Mouse (Mus musculus) kidney, embryonic 14.5 days (tissue): ENCODE measurements around the gene Syne1. TPM values are rescaled to one million over a fixed set of nuclear protein-coding genes. Genes with fewer than 3 reads are reported as not detected.
A peak's percentile ranks its signal among the peaks of the same experiment; 100 is the strongest.

Source experiments
- ATAC-seq: fragments of 200-750 bp; cut with Nextera tagmentation; 2 replicates; pipeline ENCODE4 v1.8.0; 2017; ENCODE audit warnings: moderate number of reproducible peaks, mild to moderate bottlenecking, moderate TSS enrichment, moderate library complexity; ENCODE audit not compliant: low FRiP score, low TSS enrichment
- H3K27ac ChIP-seq: fragments of 300-500 bp; sonication (generic); 2 replicates; pipeline ENCODE4 v1.5.1; 2014; ENCODE audit warnings: low read depth, mild to moderate bottlenecking, low read length, moderate library complexity, mixed read lengths
- H3K27me3 ChIP-seq: fragments of 300-500 bp; sonication (generic); 2 replicates; pipeline ENCODE4 v1.6.1; 2014; ENCODE audit warnings: mild to moderate bottlenecking, low read length; ENCODE audit not compliant: control insufficient read depth, insufficient read depth
- H3K36me3 ChIP-seq: fragments of 300-500 bp; sonication (generic); 2 replicates; pipeline ENCODE4 v1.6.1; 2014; ENCODE audit warnings: low read length, mixed read lengths; ENCODE audit not compliant: control insufficient read depth, insufficient read depth
- H3K4me1 ChIP-seq: fragments of 300-500 bp; sonication (generic); 2 replicates; pipeline ENCODE4 v1.6.1; 2014; ENCODE audit warnings: low read length, mixed read lengths; ENCODE audit not compliant: control insufficient read depth, insufficient read depth
- H3K4me2 ChIP-seq: fragments of 300-500 bp; sonication (generic); replicated peaks from 2 replicates; pipeline ENCODE4 v1.6.1; 2014; ENCODE audit warnings: low read depth, mild to moderate bottlenecking, low read length
- H3K4me3 ChIP-seq: fragments of 300-500 bp; sonication (generic); 2 replicates; pipeline ENCODE4 v1.5.1; 2014; ENCODE audit warnings: mild to moderate bottlenecking, low read length
- H3K9ac ChIP-seq: fragments of 300-500 bp; sonication (generic); 2 replicates; pipeline ENCODE4 v1.6.1; 2014; ENCODE audit warnings: low read depth, mild to moderate bottlenecking, low read length, moderate library complexity
- H3K9me3 ChIP-seq: fragments of 300-500 bp; sonication (generic); 2 replicates; pipeline ENCODE4 v1.6.1; 2016; ENCODE audit warnings: low read length; ENCODE audit not compliant: control insufficient read depth
- WGBS: fragments of 180-500 bp; shearing (Covaris S2); extraction: QIAGEN DNeasy Blood & Tissue Kit; methylation state at CpG from one replicate; pipeline ENCODE4 v1.1.7; 2014; 5-methylcytosine and 5-hydroxymethylcytosine counted together
- polyA plus RNA-seq: library from polyadenylated mRNA; unstranded; fragments of >200 nt; fragmentation: Nextera tagmentation; extraction: Ambion mirVana; gene quantifications from 2 replicates; pipeline ENCODE4 v1.2.1, GENCODE M21; 2014

The Syne1 gene
- polyA plus RNA-seq, 1 experiment from 2014 or later: 5.8 TPM

DNA sequence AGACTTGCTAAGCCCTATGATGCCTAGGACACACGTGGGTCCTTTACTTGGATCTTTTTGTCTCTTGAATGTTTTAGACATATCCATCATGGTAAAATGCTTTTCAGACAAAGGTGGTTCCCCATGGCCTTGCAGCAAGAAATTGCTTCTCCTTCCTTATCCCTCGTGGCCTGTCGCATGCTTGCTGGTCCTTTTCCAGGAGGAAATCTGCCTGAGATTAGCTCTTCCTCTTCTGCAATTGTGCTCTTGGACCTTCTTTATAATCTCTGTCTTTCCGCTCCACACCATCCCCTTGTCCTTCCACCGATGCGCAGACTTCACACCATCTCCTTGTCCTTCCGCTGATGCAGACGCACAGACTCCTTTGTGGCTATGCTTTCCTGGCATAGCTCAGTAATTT, 18.8 kb upstream of the Syne1 start:
- Histone ChIP-seq H3K27ac (no peak overlapping the region), H3K4me1 (no peaks in the 10 kb centered on the region), H3K27me3 (no peaks in the 10 kb centered on the region), H3K9me3 (no peaks in the 10 kb centered on the region), H3K9ac (no peak overlapping the region), H3K4me2 (no peak overlapping the region), H3K4me3 (no peak overlapping the region), H3K36me3 (no peaks in the 10 kb centered on the region)
- ATAC-seq: no peak
- 81% methylated on average over 8 of the region's 8 CpGs for WGBS

GRCm38 (mm10) chr10:5568991-5569390, 17.7 kb upstream of the Syne1 start:
- H3K4me1 ChIP-seq: no peaks in the 10 kb centered on the region
- no peak overlapping the region for H3K4me2 ChIP-seq
- no peaks in the 10 kb centered on the region for H3K36me3 ChIP-seq
- H3K4me3 ChIP-seq: no peak overlapping the region
- H3K27ac ChIP-seq: no peak overlapping the region
- H3K9ac ChIP-seq: no peak overlapping the region
- ATAC-seq: no peak
- H3K9me3 ChIP-seq: no peaks in the 10 kb centered on the region
- no peaks in the 10 kb centered on the region for H3K27me3 ChIP-seq
- WGBS: 90% methylated on average over 4 of the region's 4 CpGs

DNA sequence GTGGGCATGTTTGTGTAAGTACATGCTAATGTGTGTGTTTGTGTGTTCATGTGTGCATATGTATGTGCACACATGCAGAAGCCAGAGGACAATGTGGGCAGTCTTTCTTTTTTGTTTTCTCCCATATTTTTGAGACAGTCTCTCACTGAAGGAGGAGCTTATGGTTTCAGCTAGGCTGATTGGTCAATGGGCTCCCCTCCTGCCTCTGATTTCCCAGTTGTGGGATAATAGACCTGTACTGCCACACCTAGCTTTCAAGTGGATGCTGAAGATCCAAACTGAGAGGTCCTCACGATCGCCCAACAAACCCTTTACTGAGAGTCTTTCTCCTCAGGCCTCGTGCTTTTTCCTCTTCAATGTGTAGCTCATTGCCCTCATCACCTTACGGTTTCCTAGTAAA, 10.4 kb upstream of the Syne1 start:
- Histone ChIP-seq H3K9ac (no peak overlapping the region), H3K27ac (no peak overlapping the region), H3K27me3 (no peaks in the 10 kb centered on the region), H3K9me3 (no peaks in the 10 kb centered on the region), H3K4me2 (no peak overlapping the region), H3K4me3 (no peak overlapping the region), H3K4me1 (no peaks in the 10 kb centered on the region), H3K36me3 (no peaks in the 10 kb centered on the region)
- ATAC-seq: no peak
- WGBS: 85% methylated on average over 4 of the region's 4 CpGs

DNA sequence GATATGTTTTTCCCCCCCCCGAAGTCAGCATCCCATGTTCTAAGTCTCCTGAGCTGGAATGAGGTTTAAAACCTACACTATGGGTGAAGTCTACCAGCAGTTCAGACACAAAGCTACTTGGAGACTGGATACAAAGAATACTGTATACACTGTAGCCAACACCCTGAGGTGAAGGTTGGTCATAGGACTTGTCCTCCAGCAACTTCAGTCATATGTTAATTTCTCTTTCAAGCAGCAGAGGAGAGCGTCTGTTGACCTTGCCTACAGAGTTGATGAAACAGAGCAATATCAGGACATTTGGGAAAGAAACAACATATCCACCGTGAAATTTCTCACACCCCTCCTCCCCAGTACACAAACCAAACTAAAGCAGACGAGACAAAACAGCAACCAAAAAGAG, 9.2 kb upstream of the Syne1 start:
- H3K27ac ChIP-seq: no peak overlapping the region
- no peak overlapping the region for H3K4me3 ChIP-seq
- no peak overlapping the region for H3K4me2 ChIP-seq
- H3K9ac ChIP-seq: no peak overlapping the region
- 80% methylated on average over 4 of the region's 4 CpGs for WGBS
- no peaks in the 10 kb centered on the region for H3K27me3 ChIP-seq
- no peaks in the 10 kb centered on the region for H3K36me3 ChIP-seq
- no peaks in the 10 kb centered on the region for H3K4me1 ChIP-seq
- H3K9me3 ChIP-seq: no peaks in the 10 kb centered on the region
- ATAC-seq: no peak

DNA sequence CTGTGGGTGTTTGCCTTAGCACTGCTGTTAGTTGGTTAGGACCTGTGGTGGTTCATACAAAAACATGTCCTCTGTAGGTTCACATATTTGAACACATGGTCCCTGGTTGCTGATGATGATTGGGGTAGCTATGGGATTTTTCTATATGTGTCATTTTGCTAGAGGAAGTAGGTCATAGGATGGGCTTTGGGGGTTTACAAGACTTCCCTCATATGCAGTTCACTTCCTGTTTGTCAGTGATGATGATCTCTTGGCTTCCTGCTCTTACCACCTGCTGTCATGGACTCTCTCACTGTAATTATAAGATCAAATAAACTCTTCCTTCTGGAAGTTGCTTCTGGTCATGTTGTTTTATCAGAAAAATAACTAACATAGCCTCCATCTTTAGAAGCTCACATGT, 7.5 kb upstream of the Syne1 start:
- no peaks in the 10 kb centered on the region for H3K9me3 ChIP-seq
- H3K27me3 ChIP-seq: no peaks in the 10 kb centered on the region
- no peaks in the 10 kb centered on the region for H3K4me1 ChIP-seq
- H3K36me3 ChIP-seq: no peaks in the 10 kb centered on the region
- no peak overlapping the region for H3K27ac ChIP-seq
- no peak overlapping the region for H3K9ac ChIP-seq
- no peak for ATAC-seq
- no peak overlapping the region for H3K4me3 ChIP-seq
- no peak overlapping the region for H3K4me2 ChIP-seq

DNA sequence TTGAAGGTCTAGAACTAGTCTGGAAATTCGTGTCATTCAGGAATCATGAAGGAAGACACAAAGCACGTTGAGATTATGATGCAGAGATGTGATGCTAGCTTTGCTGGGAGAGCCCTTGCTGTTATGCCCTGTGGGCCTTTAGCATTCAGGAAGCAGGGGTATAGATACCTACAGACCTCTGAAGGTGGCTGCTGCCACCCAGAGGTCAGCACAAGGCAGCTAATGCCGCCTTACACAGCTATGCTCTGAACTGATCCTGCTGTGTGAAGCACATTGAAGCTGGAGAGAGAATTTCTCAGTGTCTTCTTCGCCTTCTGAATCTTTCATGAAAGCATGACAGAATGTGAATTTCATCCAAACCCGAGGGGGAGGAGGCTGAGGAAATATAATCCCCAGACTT, 3.7 kb upstream of the Syne1 start:
- 22% methylated on average over 5 of the region's 5 CpGs for whole genome bisulfite sequencing
- H3K27me3 ChIP-seq: peaks cover 3% of the 10 kb centered on the region; the same call in 1 of the 2 replicates
- H3K4me2 ChIP-seq: no peak overlapping the region
- peaks cover 7% of the 10 kb centered on the region; the same call in 1 of the 2 replicates for H3K4me1 ChIP-seq
- H3K4me3 ChIP-seq: no peak overlapping the region
- H3K9me3 ChIP-seq: no peaks in the 10 kb centered on the region
- H3K9ac ChIP-seq: no peak overlapping the region
- ATAC-seq: no peak
- no peak overlapping the region for H3K27ac ChIP-seq
- H3K36me3 ChIP-seq: no peaks in the 10 kb centered on the region

DNA sequence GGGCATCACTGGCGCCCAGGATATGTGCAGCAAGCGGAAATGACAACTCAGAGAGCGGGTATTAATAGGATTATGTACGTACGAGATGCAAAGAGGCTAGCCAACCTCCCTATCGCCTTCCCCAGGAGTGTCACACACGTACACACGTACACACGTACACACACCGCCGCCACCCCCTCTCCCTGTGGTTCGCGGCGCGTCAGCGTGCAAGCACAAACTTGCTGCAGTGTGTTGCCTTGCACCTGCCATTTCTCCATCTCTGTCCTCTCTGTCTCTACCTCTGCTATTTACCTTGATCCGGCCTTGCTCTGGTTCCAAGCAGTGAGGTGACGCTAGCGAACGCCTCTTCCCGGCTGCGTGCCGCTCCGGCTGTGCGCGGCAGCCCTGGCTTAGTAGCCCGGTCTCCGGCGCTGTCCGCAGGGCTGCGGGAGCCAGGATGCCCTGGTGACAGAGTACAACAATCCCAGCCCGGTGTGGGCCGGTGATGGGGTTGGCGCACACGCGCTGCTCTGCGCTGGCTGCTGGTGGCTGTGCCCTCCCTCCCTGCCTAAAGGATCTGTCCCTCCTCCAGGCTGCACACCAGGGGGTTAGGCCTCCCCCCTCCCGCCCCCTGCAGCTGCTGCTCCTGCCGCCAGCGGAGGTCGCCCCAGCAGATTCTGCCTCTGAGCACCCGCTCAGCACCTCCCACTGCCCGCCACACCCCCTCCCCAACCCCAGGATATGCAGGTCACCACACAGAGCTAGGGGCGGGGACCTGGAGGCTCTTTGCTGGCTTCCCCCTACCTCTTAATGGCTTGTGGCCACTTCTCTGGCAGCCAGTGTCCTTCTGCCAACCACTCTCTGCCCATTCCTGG, 887 bp downstream of the Syne1 start:
- Histone ChIP-seq H3K9ac (peak overlapping the region; percentile 51), H3K36me3 (no peaks in the 10 kb centered on the region), H3K27me3 (peaks cover 3% of the 10 kb centered on the region; the same call in 1 of the 2 replicates), H3K4me3 (peak overlapping the region; percentile 50), H3K9me3 (no peaks in the 10 kb centered on the region), H3K27ac (no peak overlapping the region), H3K4me2 (peak overlapping the region; percentile 92), H3K4me1 (peaks cover 9% of the 10 kb centered on the region; the same call in 1 of the 2 replicates)
- ATAC-seq: peak; percentile 92
- WGBS: 1% methylated on average over 39 of the region's 44 CpGs

- no peaks in the 10 kb centered on the region for H3K36me3 ChIP-seq
- peak; percentile 32; the same call in 1 of the 2 replicates for ATAC-seq
- H3K4me2 ChIP-seq: peak overlapping the region; percentile 92
- H3K27ac ChIP-seq: no peak overlapping the region
- no peak overlapping the region for H3K9ac ChIP-seq
- peak overlapping the region; percentile 50 for H3K4me3 ChIP-seq
- peaks cover 9% of the 10 kb centered on the region; the same call in 1 of the 2 replicates for H3K4me1 ChIP-seq
- H3K9me3 ChIP-seq: no peaks in the 10 kb centered on the region
- H3K27me3 ChIP-seq: peaks cover 3% of the 10 kb centered on the region; the same call in 1 of the 2 replicates
- 5% methylated on average over 6 of the region's 6 CpGs for whole genome bisulfite sequencing
These were observed 1.5 kb downstream of the Syne1 start for GRCm38 (mm10) chr10:5549871-5550167.

DNA sequence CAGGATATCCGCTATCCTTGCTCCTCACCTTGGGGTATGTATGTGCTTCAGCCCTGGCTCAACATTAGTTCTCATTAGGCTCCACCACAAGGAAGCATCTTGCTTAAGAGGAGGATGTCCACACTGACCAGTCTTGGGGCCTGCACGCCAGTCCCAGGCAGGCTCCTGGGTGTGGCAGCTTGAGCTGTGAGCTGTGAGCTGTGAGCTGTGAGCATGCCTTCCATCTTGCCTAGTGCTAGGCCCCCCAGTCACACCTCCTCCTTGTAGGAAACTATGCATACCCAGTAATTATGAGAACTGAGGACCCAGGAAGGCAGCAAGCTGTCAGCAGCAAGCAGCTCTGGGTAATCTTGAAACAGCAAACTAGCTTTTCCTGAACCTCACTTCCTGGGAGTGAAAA, 2.6 kb downstream of the Syne1 start:
- no peaks in the 10 kb centered on the region for H3K9me3 ChIP-seq
- H3K36me3 ChIP-seq: no peaks in the 10 kb centered on the region
- WGBS: 88% methylated on average over 2 of the region's 2 CpGs

More for the DNA sequence above, 2.6 kb downstream of the Syne1 start:
- Histone ChIP-seq H3K4me2 (no peak overlapping the region), H3K4me3 (no peak overlapping the region), H3K9ac (no peak overlapping the region), H3K27me3 (peaks cover 3% of the 10 kb centered on the region; the same call in 1 of the 2 replicates), H3K27ac (no peak overlapping the region), H3K4me1 (peaks cover 9% of the 10 kb centered on the region; the same call in 1 of the 2 replicates)
- no peak for ATAC-seq
